Mouse (Mus musculus) CD8-positive naive resting alpha-beta T cell, adult 2 months (primary cell): ENCODE measurements around the gene Parvb.

Experiments used
- DNase-seq, 2 experiments: peaks; one replicate each; pipeline ENCODE4 v3.0.0; 2022; ENCODE audit warnings: low read depth in 2 of 2, low spot score in 2 of 2

Gene Parvb

GRCm38 (mm10) chr15:84321544-84322174 is 89.8 kb downstream of the Parvb start:
- no peak for DNase-seq

DNA sequence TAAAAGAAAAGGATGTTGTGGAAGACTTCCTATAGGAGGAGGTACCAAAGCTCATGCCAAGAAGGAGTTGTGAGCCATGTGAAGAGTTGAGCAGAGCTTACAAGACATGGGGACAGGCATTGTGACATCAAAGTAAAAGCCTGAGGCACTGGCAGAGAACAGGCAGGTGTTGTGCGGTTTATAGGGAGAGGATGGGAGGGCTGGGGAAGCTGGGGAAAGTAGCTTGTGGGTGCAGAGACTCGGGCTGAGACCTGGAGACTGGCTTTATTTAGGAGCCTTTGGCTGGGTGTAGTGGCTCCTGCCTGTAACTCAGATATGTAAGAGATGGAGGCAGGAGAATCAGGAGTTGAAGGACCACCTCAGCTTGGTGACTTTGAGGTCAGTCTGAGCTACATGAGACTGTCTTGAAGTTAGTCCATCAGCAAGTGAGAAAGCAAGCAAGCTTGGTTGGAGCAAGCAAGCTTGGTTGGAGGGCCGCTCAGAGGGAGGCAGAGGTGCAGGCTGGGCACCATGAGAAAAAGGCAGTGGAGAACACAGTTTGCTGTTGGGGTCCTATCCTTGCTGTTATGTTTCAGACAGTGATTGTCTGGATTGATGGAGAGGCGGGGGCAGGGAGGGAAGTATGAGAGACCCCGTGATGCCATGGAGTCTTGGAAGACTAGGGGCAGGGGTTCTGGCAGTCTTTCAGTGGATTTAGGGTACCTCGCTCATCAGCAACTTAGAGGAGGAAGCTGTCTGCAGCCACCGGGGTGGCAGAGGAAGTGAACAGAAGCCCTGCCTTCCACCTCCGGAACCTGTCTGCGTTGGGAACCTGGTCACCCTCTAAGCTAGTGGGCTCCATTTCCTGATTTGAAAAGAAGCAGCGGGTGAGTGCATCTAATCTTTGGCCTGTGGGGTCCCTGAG is 92.4 kb downstream of the Parvb start, which contains the start of gene Parvg:
TSS of gene Parvg (plus strand) at position 61 of the 904 bp plus-strand sequence.
- DNase-seq: peak; percentile 41 to 52

DNA sequence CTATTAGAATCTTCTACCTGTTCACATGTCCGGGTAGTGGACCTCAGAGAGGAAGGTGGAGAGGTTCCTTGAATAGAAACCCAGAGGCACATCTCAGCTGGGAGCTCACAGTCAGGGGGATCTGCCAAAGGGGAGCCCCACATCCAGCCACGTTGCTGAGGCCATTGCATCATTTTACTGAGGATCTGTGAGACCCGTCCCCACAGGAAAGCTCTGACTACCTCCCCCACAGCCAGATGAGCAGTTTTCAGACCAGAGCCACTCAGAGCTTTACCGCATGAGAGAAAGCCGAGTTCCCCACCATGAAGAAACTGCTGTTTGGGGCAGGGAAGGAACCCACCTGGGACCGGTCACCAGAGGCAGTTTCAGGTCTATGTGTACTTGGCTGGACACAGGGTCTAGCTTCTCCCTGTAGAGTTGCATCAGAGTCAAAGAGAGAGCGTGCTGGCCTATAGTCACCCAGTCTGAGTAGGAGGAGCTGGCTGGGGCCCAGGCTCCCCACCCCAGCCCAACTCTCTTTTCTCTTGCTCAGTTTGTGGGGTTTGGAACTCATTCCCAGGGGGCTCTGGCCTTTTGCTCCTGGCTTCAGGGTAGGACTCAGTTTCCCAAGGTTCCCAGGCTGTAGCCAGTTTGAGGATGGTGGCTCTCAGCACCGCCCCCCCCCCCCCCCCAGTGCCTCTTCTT is 93.2 kb downstream of the Parvb start:
- DNase-seq: no peak

- DNase-seq: no peak
Measured at GRCm38 (mm10) chr15:84325736-84326135, 93.9 kb downstream of the Parvb start.

- no peak for DNase-seq
Measured at GRCm38 (mm10) chr15:84328870-84329269, 97.0 kb downstream of the Parvb start.

- no peak for DNase-seq
Measured at GRCm38 (mm10) chr15:84329940-84330339, 98.1 kb downstream of the Parvb start.

DNA sequence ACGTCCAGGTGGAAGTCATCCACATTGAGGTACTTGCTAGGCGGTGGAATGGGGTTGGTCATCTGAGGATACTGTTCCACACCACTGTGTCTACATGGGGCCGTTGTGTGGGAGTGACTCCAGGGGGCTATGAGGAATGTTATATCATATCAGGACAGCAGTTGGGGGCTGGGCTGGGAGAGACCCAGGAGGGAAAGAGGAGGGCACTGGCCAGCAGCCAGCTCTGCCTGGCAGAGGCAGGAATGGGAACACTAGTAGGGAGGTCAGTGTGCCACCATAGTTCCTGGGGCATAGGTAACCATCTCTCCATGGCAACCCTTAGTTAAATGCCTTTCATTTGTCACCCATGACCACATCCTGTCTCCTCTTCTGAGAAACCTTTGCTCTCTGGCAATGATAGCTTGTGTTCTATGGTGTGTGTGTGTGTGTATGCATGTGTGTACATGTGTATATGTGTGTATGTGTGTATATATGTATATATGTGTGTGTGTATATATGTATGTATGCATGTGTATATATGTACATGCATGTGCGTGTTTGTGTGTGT is 99.3 kb downstream of the Parvb start:
- no peak for DNase-seq

- DNase-seq: no peak
Measured at GRCm38 (mm10) chr15:84336281-84336817, 104.5 kb downstream of the Parvb start.

DNA sequence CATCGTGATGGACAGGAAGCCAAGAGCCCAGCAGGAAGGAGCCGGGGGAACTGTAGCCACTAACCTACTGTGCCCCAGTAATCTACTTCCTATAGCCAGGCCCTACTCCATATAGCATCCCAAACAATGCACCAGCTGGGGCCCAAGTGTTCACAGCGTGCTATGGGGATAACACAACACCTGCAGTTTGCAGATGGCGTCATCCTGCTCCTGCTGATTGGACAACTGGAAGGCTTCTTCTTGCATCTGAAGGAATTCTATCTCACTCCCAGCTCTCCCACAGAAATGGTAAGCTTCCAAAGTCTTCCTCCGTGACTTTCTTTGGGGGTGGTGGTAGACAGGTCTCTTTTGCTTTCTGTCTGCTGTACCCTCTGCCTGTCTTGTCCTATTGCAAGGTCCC is 105.8 kb downstream of the Parvb start:
- DNase-seq: no peak

DNA sequence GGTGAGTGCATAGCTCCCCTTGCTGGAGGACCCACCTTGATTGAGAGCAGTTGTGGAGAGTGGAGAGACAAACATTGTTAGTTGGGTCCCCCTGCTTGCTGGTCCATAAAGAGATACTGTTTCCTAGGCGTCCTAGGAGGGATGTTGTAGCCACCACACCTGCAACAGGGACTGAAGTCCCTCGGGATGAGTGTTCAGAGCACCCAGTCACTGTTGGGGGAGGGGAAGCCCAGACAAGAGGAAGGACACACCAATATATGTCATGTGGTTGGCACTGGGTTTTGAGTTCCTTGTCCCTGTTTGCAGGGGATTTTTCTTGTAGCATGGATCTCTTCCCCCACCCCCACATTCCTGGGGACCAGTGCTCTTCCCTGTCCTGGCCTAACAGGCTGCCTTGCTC is 109.1 kb downstream of the Parvb start:
- DNase-seq: no peak

DNA sequence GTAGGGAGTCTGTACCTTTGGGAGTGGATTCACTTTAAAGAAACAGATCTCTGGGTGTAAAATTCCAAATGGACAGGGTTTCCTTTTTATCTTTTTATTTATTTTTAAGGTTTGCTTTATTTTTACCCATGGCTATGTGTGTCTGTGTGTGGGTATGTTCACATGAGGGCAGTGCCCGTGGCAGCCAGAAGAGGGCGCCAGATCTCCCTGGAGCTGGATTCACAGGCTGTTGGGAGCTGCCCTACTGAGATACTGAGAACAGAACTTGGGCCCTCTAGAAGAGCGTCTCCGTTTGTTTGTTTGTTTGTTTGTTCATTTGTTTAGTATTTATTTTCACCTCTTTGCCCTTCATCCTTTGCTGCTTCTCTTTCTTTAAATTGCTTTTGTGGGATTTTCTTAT is 116.9 kb downstream of the Parvb start:
- DNase-seq: no peak

GRCm38 (mm10) chr15:84349915-84350738 is 118.3 kb downstream of the Parvb start:
- DNase-seq: no peak

DNA sequence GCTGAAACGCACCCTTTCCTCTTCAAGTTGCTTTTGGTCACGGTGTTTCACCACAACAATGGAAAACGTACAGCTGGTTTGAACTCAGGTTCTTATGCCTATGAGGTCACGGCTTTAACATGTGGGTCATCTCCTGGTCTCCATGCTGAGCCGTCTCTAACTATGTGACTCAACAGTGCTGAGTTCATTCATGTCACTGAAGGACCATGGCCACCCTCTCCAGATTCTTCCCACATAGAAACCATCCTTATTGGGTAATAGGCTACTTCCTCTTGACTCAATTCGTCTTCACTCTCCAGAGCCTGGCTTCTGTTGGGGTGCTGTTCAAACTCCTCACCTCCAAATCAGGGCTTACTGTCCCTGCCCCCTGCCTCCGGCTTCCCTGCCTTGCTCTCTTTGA is 119.5 kb downstream of the Parvb start:
- no peak for DNase-seq

- no peak for DNase-seq
Measured at GRCm38 (mm10) chr15:84351915-84352844, 120.3 kb downstream of the Parvb start.

- no peak for DNase-seq
Measured at GRCm38 (mm10) chr15:84355081-84355480, 123.2 kb downstream of the Parvb start.

GRCm38 (mm10) chr15:84364746-84365145 is 132.9 kb downstream of the Parvb start:
- DNase-seq: no peak
